Mouse (Mus musculus): ENCODE data around the gene Clip2.
"Not testable (repeated sequence)": the region's sequence is repeated elsewhere in the genome, so short reads cannot be mapped to it uniquely, and the experiment has no call there.

Gene Clip2

DNA sequence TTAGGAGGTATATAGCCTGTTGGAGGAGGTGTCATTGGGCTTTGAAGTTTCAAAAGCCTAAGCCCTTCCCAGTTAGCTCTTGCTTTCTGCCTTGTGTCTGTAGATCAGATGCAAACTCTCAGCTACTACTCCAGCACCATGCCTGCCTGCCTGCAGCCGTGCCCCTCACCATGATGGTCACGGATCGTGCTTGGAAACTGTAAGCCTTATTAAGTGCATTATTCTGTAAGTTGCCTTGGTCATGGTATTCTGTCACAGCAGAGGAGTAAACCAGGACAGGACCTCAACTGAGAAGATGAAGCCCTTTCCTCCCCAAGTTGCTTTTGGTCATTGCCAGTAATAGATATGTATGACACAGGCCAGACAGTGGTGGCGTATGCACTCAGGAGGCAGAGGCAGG, 63.6 kb downstream of the Clip2 start:
- no peak for DNase-seq (ENCODE audit: low spot score)

DNA sequence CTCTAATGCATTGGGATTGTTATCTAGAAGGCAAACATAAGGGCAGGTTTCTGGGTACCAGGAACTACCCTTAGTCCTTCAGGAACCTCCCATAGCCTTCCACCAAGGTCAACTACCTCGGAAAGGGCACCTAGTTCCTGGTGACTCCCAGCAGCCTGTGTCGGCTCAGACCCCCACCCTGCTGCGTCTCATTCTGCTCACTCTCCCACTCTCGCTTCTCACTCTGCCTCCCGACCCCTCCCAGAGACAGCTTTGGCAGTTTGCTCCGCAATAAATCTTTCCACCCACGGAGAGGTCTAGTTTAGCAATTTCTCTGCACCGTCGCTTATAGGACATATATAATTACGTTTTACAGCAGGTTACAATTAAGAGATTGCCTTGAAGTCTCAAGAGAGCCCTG, 64.2 kb downstream of the Clip2 start:
- no peak for DNase-seq (ENCODE audit: low spot score)

- peak; percentile 67 for DNase-seq (ENCODE audit: low spot score)
Observed at GRCm38 (mm10) chr5:134485900-134486665, 66.2 kb downstream of the Clip2 start.

GRCm38 (mm10) chr5:134485183-134485730, 67.0 kb downstream of the Clip2 start:
- DNase-seq (ENCODE audit: low spot score) = no peak

DNA sequence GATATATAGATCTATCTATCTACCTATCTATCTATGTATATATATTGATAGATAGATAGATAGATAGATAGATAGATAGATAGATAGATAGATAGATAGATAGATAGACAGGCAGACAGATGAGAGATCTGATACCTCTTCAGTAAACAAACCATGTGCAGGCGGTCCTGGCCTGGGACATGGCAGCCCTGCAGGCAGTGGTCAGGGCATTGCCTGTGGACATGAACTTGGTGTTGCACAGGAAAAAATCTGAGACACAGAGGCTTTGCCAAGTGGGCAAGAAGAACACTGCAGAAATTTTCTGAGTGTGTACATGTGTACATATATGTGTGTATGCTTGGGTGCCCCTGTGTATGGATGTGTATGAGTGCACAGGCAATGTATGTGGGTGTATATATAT, 68.9 kb downstream of the Clip2 start:
- DNase-seq (ENCODE audit: low spot score) = no peak

- DNase-seq (ENCODE audit: low spot score) = no peak
Observed at GRCm38 (mm10) chr5:134482331-134482730, 69.9 kb downstream of the Clip2 start.

DNA sequence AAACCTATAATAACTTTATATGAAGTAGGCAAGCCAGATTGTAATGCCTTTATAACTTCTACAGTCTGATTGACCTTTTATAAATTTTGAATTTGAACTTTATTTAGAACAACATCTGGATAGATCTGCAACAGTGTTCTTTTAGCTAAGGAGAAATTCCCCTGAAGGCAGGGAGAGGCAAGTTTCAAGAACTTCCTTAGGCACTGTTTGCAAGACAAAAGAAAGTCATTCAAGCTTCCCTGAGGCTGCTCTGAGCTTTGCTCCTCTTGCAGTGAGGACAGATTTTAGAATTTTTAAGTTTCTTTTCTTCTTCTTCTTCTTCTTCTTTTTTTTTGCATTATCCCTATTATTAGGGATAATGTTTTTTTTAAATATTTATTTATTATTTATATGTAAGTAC, 73.3 kb downstream of the Clip2 start:
- not testable (repeated sequence) for DNase-seq (ENCODE audit: low spot score)

GRCm38 (mm10) chr5:134475686-134476085, 76.5 kb downstream of the Clip2 start:
- DNase-seq (ENCODE audit: low spot score) = not testable (repeated sequence)

GRCm38 (mm10) chr5:134475006-134475605, 77.1 kb downstream of the Clip2 start:
- DNase-seq (ENCODE audit: low spot score) = no peak

GRCm38 (mm10) chr5:134473902-134474301, 78.3 kb downstream of the Clip2 start:
- DNase-seq (ENCODE audit: low spot score) = no peak

DNA sequence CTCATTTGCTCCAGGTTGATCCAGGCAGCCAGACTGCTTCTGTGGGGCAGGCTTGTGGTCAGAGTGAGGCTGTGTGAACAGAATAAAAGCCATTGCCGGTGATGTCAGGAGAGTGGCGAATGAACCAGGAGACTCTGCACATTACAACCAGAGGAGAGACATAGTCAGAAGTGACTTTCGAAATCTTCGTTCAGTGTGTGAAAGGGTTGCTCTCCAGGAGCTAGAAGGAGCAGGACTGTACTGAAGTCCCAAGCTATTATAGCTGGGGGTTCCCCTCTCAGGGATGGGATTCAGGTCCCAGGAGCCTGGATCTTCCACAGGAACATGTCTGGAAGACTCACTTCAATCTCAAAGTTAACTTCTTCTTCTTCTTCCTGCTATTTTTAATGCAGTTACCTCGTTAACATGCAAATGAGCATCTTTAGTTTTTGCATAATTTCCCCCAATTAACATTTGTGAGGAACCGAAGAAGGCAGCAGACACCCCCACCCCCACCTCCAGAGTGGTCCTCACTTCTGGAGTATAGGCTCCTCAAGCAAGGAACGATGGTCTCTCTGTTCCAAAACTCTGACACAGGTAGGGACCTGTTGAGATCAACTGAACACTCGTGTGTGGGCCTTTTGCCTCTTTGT, 81.6 kb downstream of the Clip2 start:
- no peak for DNase-seq (ENCODE audit: low spot score)

GRCm38 (mm10) chr5:134469559-134470150, 82.6 kb downstream of the Clip2 start:
- DNase-seq (ENCODE audit: low spot score) = no peak

GRCm38 (mm10) chr5:134468158-134468765, 84.0 kb downstream of the Clip2 start:
- no peak for DNase-seq (ENCODE audit: low spot score)

- DNase-seq (ENCODE audit: low spot score) = no peak
Observed at GRCm38 (mm10) chr5:134467030-134467549, 85.1 kb downstream of the Clip2 start.

DNA sequence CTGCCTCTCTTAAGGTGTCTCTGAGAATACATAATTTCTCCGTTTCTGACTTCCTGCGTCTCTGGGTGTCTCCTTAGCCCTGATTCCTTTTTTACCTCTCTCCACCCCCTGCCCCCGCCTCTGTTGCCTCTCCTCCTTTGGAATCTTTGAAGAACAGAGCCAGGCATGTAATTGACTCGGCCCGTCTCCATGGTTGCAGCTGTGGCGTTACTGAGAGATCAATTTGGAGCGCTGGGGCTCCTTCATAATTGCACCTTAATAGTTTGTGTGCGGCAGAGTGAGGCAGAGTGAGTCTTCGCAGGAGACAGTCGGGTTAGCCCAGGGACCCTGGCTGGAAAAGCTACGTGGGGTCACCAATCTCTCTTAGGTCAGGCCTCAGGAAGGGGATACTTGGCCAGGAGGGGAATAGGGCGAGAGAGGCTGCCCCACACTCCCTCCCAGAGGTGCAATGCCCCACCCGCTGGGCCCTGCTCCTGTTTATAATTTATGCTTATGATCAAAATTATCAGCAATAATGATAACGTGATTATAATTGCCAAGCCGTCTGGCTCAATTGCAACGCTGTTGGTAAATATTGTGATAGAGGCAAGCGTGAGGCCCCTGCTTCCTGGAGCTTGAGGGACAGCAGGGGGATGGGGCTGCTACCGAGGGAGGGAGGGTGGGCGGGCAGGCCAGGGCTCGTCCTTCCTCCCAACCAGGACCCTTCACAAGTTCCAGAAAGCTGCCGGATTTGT, 85.8 kb downstream of the Clip2 start:
- DNase-seq (ENCODE audit: low spot score) = no peak

DNA sequence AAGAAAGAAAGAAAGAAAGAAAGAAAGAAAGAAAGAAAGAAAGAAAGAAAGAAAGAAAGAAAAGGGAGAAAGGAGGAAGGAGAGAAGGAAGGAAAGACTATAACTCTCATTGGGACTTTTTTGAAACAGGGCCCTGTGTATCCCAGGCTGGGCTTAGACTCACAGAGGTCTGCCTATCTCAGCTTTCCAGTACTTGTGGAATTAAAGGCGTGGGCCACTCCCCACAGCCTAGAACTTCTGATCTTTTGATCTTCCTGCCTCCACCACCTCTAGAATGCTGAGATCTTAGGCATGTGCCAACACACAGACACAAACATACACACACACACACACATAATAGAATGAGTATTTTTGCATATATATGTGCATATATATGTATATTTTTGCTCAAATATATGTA, 87.0 kb downstream of the Clip2 start:
- no peak for DNase-seq (ENCODE audit: low spot score)

DNA sequence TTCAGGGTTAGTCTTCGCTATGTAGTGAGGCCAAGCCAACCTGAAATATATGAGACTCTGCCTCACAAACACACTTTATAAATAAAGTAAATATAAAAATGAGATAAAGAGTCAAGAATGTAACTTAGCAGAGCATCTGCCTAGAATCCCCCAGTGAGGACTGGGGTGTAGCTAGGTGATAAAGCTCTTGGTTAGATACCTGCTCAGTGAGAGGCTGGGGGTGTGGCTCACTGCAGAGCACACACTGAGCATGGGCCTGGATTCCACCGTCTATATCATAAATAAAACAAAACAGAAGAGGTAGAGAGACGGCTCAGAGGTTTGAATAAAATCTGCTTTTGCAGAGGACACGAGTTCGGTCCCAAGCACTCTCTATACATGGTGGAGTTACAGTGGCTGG, 88.0 kb downstream of the Clip2 start:
- no peak for DNase-seq (ENCODE audit: low spot score)

DNA sequence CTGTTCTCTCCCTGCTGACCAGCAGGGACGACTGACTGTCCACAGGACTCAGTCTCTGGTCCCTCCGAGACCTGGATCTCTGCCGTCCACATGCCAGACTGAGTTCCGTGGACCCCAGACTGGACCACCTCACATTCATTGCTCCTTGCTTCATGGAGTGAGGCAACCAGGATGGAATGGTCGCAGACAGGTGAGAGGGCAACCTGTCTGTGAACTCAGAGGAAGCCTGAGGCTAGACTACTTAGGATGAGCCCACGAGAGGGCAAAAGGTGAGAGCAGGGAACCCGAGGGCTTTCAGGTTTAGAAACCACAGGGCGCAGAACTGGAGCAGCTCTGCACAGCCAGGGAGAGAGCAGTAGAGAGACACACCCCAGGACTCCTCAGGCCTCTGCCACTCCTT, 89.5 kb downstream of the Clip2 start:
- no peak for DNase-seq (ENCODE audit: low spot score)

GRCm38 (mm10) chr5:134462316-134462715, 89.9 kb downstream of the Clip2 start:
- DNase-seq (ENCODE audit: low spot score) = no peak

GRCm38 (mm10) chr5:134460546-134460945, 91.7 kb downstream of the Clip2 start:
- DNase-seq (ENCODE audit: low spot score) = no peak

DNA sequence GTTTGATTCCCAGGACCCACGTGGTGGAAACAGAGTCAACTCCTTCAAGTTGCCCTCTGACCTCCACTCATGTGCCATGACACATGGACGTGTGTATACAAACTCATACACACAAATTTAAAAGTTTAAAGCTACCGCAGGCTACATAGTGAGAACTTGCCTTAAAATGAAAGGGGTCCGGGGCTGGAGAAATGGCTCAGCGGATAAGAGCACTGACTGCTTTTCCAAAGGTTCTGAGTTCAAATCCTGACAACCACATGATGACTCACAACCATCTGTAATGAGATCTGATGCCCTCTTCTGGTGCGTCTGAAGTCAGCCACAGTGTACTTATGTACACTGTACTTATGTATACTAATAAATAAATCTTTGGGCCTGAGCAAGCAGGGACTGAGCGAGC, 93.1 kb downstream of the Clip2 start:
- no peak for DNase-seq (ENCODE audit: low spot score)
